Mouse (Mus musculus) midbrain, embryonic 12.5 days (tissue): ENCODE measurements around the gene Klf17. TPM values are rescaled to one million over a fixed set of nuclear protein-coding genes. Genes with fewer than 3 reads are reported as not detected.
"Not testable (repeated sequence)": the region's sequence is repeated elsewhere in the genome, so short reads cannot be mapped to it uniquely, and the experiment has no call there.

Experiments used
- ATAC-seq: fragments of 200-750 bp; cut with Nextera tagmentation; 2 replicates; pipeline ENCODE4 v1.8.0; 2017; ENCODE audit warnings: low read depth, moderate TSS enrichment, moderate library complexity; ENCODE audit not compliant: low FRiP score
- H3K27ac ChIP-seq: fragments of 300-500 bp; sonication (generic); replicated peaks from 2 replicates; pipeline ENCODE4 v1.5.1; 2016; ENCODE audit warnings: mild to moderate bottlenecking
- H3K27me3 ChIP-seq: fragments of 300-500 bp; sonication (generic); 2 replicates; pipeline ENCODE4 v1.6.1; 2016; ENCODE audit warnings: mild to moderate bottlenecking
- H3K36me3 ChIP-seq: fragments of 300-500 bp; sonication (generic); 2 replicates; pipeline ENCODE4 v1.6.1; 2016
- H3K4me1 ChIP-seq: fragments of 300-500 bp; sonication (generic); 2 replicates; pipeline ENCODE4 v1.6.1; 2016
- H3K4me2 ChIP-seq: fragments of 300-500 bp; sonication (generic); replicated peaks from 2 replicates; pipeline ENCODE4 v1.6.1; 2016; ENCODE audit warnings: mild to moderate bottlenecking, moderate library complexity
- H3K4me3 ChIP-seq: fragments of 300-500 bp; sonication (generic); 2 replicates; pipeline ENCODE4 v1.5.1; 2016; ENCODE audit warnings: mild to moderate bottlenecking
- H3K9ac ChIP-seq: fragments of 300-500 bp; sonication (generic); replicated peaks from 2 replicates; pipeline ENCODE4 v1.6.1; 2016; ENCODE audit warnings: mild to moderate bottlenecking, moderate library complexity
- H3K9me3 ChIP-seq: fragments of 300-500 bp; sonication (generic); 2 replicates; pipeline ENCODE4 v1.6.1; 2016; ENCODE audit warnings: mild to moderate bottlenecking
- WGBS: fragments of 180-500 bp; shearing (Covaris S2); methylation state at CpG from one replicate; pipeline ENCODE4 v1.1.7; 2016; 5-methylcytosine and 5-hydroxymethylcytosine counted together
- polyA plus RNA-seq: library from polyadenylated mRNA; unstranded; fragments of >200 nt; fragmentation: Nextera tagmentation; extraction: Ambion mirVana; gene quantifications from 2 replicates; pipeline ENCODE4 v1.2.1, GENCODE M21; 2016

Gene Klf17
- polyA plus RNA-seq = not detected in 2 replicates

DNA sequence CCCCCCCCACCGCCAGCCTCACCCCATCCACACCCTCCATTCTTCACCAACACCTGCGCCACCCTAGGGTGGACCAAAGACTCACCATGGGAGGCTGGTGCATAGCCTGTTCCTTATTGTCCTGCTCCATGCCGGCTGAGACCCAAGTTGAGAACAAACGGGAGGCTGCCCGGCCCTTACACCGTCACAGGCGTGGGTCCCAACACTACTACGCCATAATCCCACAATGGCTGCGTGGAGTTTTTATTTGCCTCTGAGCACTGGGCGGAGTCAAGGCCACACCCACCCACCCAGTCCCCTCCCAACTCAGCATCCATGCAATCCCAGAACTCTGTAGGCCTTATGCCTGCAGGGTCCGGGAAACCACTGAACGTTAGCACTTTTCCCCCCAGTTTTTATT, at the start of gene Klf17:
Gene Klf17 (minus strand): TSS at position 233 of the 400 bp plus-strand sequence.
- H3K27ac ChIP-seq = no peak within 1 kb of the TSS
- no peak within 1 kb of the TSS for H3K4me2 ChIP-seq
- no peak for ATAC-seq
- H3K4me3 ChIP-seq = no peak within 1 kb of the TSS
- H3K36me3 ChIP-seq = no peaks in the 10 kb centered on the region
- WGBS = 72% methylated on average over 11 of the region's 12 CpGs
- H3K4me1 ChIP-seq = no peaks in the 10 kb centered on the region
- no peak within 1 kb of the TSS for H3K9ac ChIP-seq
- no peaks in the 10 kb centered on the region for H3K27me3 ChIP-seq
- no peaks in the 10 kb centered on the region for H3K9me3 ChIP-seq

DNA sequence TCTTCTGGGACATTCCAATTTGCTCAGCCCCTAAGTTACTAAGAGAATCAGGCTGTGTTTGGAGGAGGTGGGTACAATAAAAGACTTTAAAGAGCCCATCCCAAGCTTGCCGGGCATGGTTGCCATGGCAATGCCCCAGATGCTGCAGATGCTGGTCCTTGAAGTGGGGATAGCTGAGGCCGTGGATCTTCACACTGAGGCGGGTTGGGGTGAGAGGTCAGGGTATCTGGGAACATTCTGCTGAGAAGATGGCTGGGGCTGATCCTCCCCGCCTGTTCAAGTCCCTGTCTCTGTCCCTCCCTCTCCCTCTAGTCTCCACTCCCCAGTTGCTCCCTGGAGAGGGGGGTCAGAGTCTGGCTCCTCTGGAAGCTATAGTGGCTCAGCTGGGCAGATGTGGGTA, 48.9 kb upstream of the Klf17 start:
- no peaks in the 10 kb centered on the region for H3K27me3 ChIP-seq
- no peak overlapping the region for H3K27ac ChIP-seq
- ATAC-seq = no peak
- H3K9ac ChIP-seq = no peak overlapping the region
- no peak overlapping the region for H3K4me3 ChIP-seq
- H3K9me3 ChIP-seq = no peaks in the 10 kb centered on the region
- H3K36me3 ChIP-seq = no peaks in the 10 kb centered on the region
- no peak overlapping the region for H3K4me2 ChIP-seq
- 22% methylated on average over 4 of the region's 4 CpGs for WGBS
- H3K4me1 ChIP-seq = no peaks in the 10 kb centered on the region

DNA sequence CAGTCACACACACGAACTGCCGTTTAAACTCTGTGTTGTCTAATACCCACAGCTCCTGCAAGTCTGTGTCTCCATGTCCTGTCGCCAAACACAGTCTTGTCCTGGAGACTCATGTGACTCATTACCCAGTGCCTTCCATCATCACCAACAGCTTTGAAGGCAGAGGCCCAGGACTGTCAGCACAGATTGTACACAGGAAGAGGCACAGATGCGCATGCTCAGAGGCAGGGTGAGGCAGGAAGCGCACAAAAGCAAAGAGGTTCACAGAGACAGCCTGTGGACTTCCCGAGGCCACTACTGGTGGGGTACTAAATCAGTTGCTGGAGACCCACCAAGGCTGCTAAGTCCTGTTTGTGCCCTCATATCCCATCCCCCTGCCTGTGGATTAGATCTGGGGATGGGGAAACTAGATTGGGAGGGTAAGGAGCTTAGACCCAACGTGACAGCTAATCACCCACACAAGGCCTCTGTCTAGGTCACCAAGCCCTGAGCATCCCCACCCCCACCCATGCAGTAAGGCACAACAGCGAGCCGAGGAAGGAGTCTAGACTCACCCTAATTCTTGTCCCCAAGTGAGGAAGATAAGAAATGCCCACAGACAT, 48.2 kb upstream of the Klf17 start:
- 69% methylated on average over 9 of the region's 9 CpGs for WGBS
- ATAC-seq = no peak
- no peaks in the 10 kb centered on the region for H3K27me3 ChIP-seq
- H3K4me3 ChIP-seq = no peak overlapping the region
- no peaks in the 10 kb centered on the region for H3K36me3 ChIP-seq
- H3K4me2 ChIP-seq = no peak overlapping the region
- no peaks in the 10 kb centered on the region for H3K4me1 ChIP-seq
- no peak overlapping the region for H3K9ac ChIP-seq
- no peak overlapping the region for H3K27ac ChIP-seq
- no peaks in the 10 kb centered on the region for H3K9me3 ChIP-seq

DNA sequence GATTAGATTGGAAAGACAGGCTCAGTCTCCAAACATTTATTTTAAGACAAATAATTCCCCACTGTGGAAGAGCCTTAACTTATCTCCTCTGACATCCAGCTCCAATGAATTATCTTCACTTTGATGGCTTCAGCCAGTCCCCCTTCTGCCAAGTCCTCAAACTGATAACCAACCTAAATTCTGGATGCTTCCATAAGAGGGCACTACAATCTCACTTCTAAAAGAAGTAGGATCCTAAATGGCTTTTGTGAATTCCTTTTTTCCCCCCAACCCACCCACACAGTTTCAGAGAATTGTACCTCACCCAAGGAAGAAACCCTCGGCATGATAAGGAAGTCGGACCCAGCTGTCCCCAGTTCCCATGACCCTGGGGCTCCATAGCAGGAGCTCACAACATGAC, 45.5 kb upstream of the Klf17 start:
- 73% methylated on average over 2 of the region's 2 CpGs for WGBS
- ATAC-seq = no peak

DNA sequence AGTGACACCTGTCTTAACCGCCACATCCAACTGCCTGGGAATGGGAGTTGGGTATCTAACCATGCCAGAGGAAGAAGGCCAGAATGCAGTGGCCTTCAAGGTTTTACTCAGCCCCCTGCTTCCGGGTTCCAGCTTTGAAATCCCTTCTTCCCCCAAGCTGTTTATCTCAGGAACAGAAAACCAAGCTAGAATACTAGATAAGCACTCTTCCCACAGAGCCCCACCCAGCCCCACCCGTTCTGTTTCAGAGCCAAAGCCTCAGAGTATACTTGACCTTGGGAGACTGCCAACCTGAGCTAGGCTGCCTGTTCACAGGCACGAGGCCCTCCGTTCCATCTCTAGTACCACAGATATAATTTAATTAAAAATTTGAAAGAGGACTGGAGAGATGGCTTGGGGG, 41.5 kb upstream of the Klf17 start:
- WGBS = 89% methylated on average over 5 of the region's 5 CpGs
- Histone ChIP-seq H3K36me3 (no peaks in the 10 kb centered on the region), H3K27me3 (no peaks in the 10 kb centered on the region), H3K27ac (no peak overlapping the region), H3K4me1 (no peaks in the 10 kb centered on the region), H3K9me3 (no peaks in the 10 kb centered on the region), H3K4me2 (no peak overlapping the region), H3K4me3 (no peak overlapping the region), H3K9ac (no peak overlapping the region)
- ATAC-seq = no peak

More for the DNA sequence above, 45.5 kb upstream of the Klf17 start:
- Histone ChIP-seq H3K27me3 (no peaks in the 10 kb centered on the region), H3K27ac (no peak overlapping the region), H3K9me3 (no peaks in the 10 kb centered on the region), H3K4me2 (no peak overlapping the region), H3K9ac (no peak overlapping the region), H3K4me3 (no peak overlapping the region), H3K36me3 (no peaks in the 10 kb centered on the region), H3K4me1 (no peaks in the 10 kb centered on the region)

DNA sequence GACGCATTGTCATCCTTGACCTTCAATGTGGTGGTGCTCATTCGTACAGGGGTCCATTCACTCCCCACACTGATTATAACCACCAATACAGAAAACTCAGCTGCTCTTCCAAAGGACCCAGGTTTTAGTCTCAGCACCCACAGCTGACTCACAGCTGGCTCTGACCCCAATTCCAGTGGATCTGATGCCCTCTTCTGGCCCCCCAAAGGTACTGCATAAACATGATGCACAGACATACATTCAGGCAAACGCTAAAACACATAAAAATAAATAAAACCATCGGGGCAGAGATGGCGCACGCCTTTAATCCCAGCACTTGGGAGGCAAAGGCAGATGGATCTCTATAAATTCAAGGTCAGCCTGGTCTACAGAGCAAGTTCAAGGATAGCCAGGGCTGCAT, 34.5 kb upstream of the Klf17 start:
- 83% methylated on average over 6 of the region's 6 CpGs for WGBS
- Histone ChIP-seq H3K4me2 (no peak overlapping the region), H3K9me3 (no peaks in the 10 kb centered on the region), H3K9ac (no peak overlapping the region), H3K27ac (no peak overlapping the region), H3K27me3 (no peaks in the 10 kb centered on the region), H3K4me3 (no peak overlapping the region), H3K36me3 (no peaks in the 10 kb centered on the region), H3K4me1 (no peaks in the 10 kb centered on the region)
- ATAC-seq = no peak

DNA sequence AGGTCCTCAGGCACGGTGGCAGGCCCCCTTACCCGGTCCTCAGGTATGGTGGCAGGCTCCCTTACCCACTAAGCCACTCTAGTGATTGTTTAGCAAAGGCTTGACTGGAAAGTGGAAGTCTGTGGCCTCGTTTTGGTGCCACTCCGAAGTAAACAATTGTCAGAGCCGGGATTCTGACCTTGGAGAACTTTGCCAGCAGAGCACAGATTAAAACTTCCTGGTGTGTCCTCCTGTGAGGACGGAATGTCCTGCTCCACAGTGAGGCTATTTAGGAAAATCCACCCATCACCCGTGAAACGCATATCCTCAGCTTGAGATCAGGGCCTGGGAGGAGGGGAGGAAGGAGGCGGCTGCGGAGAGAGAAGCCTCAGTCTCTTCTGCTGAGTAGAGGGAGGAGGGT, 22.9 kb upstream of the Klf17 start:
- Histone ChIP-seq H3K36me3 (no peaks in the 10 kb centered on the region), H3K27ac (no peak overlapping the region), H3K4me1 (no peaks in the 10 kb centered on the region), H3K4me3 (no peak overlapping the region), H3K9ac (no peak overlapping the region), H3K4me2 (no peak overlapping the region), H3K9me3 (no peaks in the 10 kb centered on the region), H3K27me3 (no peaks in the 10 kb centered on the region)
- ATAC-seq = no peak
- WGBS = 61% methylated on average over 10 of the region's 10 CpGs

DNA sequence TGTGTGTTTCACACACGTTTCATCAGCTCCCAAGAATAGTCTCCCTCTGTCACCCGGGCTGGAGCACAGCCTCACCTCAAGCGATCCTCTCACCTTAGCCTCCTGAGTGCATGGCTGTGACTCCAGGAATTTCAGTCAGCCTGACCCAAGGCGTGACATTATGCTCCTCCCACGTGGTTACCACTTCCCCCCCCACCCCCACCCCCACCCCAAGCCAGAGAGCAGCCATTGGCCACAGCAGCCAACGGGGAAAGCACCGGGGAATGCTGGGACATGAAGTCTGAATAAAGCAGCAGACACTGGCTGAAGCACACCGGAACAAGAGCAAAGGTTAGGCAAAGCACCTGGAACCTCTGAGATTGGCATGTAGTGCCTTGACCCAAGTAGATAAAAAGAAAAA, 21.5 kb upstream of the Klf17 start:
- no peak overlapping the region for H3K27ac ChIP-seq
- 32% methylated on average over 8 of the region's 8 CpGs for WGBS
- H3K36me3 ChIP-seq = no peaks in the 10 kb centered on the region
- H3K27me3 ChIP-seq = no peaks in the 10 kb centered on the region
- H3K9ac ChIP-seq = no peak overlapping the region
- H3K4me1 ChIP-seq = no peaks in the 10 kb centered on the region
- H3K9me3 ChIP-seq = no peaks in the 10 kb centered on the region
- no peak overlapping the region for H3K4me3 ChIP-seq
- ATAC-seq = no peak
- H3K4me2 ChIP-seq = 0 out of 2 replicates have a peak overlapping the region, but pooled peaks have one; percentile 16

DNA sequence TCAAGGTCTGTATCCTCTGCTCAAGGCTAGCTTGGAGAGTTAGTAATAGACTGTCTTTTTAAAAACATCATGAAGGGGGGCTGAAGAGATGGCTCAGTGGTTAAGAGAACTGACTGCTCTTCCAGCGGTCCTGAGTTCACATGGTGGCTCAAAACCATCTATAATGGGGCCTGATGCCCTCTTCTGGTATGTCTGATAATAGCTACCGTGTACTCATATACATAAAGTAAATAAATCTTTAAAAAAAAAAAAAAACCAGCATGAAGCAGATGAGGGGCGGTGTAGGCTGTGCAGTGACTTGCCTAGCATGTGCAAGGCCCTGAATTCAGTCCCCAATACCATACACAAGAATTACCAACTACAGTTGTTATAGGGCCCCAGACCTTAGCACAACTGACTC, 17.5 kb upstream of the Klf17 start:
- 82% methylated on average over 3 of the region's 3 CpGs for WGBS
- Histone ChIP-seq H3K9ac (no peak overlapping the region), H3K36me3 (no peaks in the 10 kb centered on the region), H3K27me3 (no peaks in the 10 kb centered on the region), H3K9me3 (no peaks in the 10 kb centered on the region), H3K4me2 (no peak overlapping the region), H3K27ac (no peak overlapping the region), H3K4me3 (no peak overlapping the region), H3K4me1 (0 out of 2 replicates have a peak, but pooled peaks cover 2% of the 10 kb centered on the region)
- no peak for ATAC-seq

DNA sequence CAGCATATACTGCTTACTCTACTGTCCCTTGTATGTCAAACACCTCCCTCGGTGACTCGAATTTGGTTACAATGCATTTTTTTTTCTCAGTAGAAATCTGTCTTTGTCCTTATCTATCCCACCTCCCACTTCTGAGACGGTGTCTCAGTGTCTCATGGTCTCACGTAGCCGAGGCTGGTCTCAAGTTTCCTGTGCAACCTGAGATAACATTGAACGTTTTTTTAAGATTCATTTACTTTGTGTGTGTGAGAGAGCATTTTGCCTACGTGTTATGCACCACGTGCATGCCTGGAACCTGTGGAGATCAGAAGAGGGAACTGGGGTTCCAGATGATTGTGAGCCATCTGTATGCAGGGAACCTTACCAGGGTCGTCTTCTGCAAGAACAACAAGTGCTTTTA, 7.5 kb upstream of the Klf17 start:
- no peak overlapping the region for H3K9ac ChIP-seq
- no peaks in the 10 kb centered on the region for H3K9me3 ChIP-seq
- H3K27me3 ChIP-seq = no peaks in the 10 kb centered on the region
- H3K4me3 ChIP-seq = no peak overlapping the region
- H3K4me1 ChIP-seq = no peaks in the 10 kb centered on the region
- H3K4me2 ChIP-seq = no peak overlapping the region
- ATAC-seq = no peak
- no peaks in the 10 kb centered on the region for H3K36me3 ChIP-seq
- H3K27ac ChIP-seq = no peak overlapping the region
- WGBS = 76% methylated on average over 9 of the region's 9 CpGs

DNA sequence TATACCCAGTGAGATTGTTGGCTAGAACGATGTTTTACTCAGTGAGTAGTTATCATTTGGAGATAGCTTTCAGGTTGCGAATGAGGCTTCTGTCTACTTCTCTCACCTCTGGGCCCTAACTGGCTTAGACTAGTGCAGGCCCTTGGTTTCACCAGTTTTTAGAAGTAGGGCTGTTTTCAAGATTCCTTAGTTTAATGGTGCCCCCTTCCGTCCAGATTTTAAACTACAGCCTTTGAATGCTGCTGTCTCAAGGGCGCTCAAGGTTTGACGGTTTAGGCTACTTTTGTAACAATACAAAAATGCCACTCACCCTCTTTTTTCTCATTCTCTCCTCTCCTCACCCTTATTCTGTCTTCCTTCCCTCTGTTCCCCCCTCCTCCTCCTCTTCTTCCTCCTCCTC, 5.5 kb upstream of the Klf17 start:
- Histone ChIP-seq H3K27me3 (no peaks in the 10 kb centered on the region), H3K27ac (no peak overlapping the region), H3K4me1 (no peaks in the 10 kb centered on the region), H3K36me3 (no peaks in the 10 kb centered on the region), H3K9me3 (no peaks in the 10 kb centered on the region), H3K4me3 (no peak overlapping the region), H3K9ac (no peak overlapping the region), H3K4me2 (no peak overlapping the region)
- no peak for ATAC-seq
- WGBS = 19% methylated on average over 5 of the region's 5 CpGs

DNA sequence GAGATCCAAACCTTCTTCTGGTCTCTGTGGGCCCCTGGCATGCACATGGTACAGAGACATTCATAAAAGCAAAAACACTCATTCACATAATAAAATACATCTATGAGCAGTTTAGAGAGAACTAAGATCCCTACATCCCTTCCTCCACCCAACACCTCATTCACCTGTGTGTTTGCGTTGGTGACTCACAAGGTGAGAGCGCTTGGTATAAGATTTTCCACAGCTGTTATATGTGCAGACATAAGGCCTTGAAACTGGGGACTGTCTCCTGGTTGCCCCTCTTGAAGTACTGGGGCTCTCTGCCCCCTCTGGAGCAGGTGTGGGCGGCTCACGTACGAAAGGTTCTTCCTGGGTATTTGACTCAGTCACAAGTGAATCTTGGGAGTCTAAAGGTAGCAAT, 5.3 kb downstream of the Klf17 start:
- H3K9me3 ChIP-seq = no peaks in the 10 kb centered on the region
- H3K4me2 ChIP-seq = no peak overlapping the region
- 95% methylated on average over 5 of the region's 5 CpGs for WGBS
- no peak overlapping the region for H3K4me3 ChIP-seq
- ATAC-seq = no peak
- no peaks in the 10 kb centered on the region for H3K27me3 ChIP-seq
- no peaks in the 10 kb centered on the region for H3K36me3 ChIP-seq
- no peak overlapping the region for H3K27ac ChIP-seq
- H3K4me1 ChIP-seq = no peaks in the 10 kb centered on the region
- H3K9ac ChIP-seq = no peak overlapping the region

DNA sequence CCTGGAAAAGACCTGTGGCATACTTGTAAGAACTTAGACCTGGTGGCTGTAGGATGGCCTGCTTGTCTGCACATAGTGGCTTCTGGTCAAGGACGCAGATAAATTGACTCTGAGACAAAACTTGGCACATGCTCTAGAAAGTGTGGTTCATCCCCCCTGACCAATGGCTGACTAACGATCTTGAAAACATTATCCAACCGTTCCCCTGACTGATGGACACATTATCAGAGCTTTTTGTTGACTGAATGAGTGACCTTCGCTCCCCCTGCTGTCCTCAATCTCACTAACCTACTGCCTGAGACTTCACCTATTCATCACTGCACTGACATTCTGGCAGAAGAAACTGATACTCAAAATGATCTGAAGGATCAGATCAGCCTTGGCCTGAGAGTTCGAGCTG, 13.0 kb downstream of the Klf17 start:
- not testable (repeated sequence) for H3K27me3 ChIP-seq, H3K9ac ChIP-seq, H3K9me3 ChIP-seq, H3K4me1 ChIP-seq, H3K27ac ChIP-seq, H3K36me3 ChIP-seq, ATAC-seq, H3K4me3 ChIP-seq, H3K4me2 ChIP-seq
- WGBS = 86% methylated on average over 5 of the region's 5 CpGs
